Mouse (Mus musculus) right cerebral cortex, postnatal 25 days (tissue): ENCODE measurements around the gene Scgb1b27.
"Not testable (repeated sequence)": the region's sequence is repeated elsewhere in the genome, so short reads cannot be mapped to it uniquely, and the experiment has no call there.

ENCODE experiments used
- DNase-seq: peaks from one replicate; pipeline ENCODE4 v3.0.0; 2022

Gene Scgb1b27

DNA sequence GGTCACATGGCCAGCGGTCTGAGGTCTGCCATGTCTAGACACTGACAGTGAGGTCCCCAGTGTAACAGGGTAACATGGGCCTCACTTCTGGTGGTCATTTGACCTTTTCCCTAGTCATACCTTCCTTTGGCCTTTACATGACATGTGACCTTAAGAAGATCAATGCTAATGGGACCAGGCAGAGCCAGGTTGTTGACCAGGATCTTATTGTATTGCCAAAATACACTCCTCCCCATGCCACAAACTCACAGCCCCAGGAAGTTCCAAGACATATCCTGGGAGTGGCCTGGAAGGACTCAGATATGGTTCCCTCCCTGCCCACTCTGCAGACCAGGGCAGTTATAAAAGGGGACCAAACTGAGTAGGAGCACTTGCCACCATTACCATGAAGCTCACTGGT lies at the start of gene Scgb1b27:
TSS of gene Scgb1b27 (plus strand) at position 301 of the 400 bp plus-strand sequence.
- DNase-seq, result not testable (repeated sequence)

DNA sequence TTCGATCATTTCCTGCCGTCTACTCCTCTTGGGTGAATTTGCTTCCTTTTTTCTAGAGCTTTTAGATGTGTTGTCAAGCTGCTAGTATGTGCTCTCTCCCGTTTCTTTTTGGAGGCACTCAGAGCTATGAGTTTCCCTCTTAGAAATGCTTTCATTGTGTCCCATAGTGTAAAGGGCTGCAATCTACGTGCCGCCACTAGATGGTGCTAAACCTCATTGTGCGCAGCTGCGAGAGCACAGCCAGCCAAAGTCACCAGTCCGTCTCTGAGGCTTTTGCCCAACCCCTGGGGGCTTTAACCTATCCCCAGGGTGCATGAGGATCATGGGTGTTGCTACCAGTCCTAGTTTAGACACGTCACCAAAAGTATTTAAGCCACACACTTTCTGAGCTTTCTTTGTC lies 39.0 kb upstream of the Scgb1b27 start:
- DNase-seq, result not testable (repeated sequence)

DNA sequence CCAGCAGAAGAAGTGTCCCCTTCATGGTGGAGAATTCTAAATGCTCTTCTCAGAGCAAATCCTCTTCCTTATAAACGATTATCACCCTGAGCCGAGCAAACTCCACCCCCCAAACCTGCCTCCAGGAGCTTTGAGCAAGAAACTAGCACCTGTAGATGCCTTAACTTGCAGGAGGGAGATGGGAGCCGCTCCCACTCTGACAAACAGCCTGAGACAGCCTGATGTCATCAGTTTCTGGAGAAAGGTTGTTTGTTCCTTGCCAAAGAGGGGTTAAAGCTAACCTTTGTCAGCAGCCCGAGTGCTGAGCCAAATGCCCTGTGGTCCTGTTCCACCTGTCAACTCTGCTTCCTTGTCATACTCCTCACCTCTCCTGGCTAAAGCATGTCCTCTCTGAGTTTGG lies 7.4 kb upstream of the Scgb1b27 start, which contains the start of gene Scgb2b27:
TSS of gene Scgb2b27 (minus strand) at position 101 of the 400 bp plus-strand sequence.
- no peak for DNase-seq

DNA sequence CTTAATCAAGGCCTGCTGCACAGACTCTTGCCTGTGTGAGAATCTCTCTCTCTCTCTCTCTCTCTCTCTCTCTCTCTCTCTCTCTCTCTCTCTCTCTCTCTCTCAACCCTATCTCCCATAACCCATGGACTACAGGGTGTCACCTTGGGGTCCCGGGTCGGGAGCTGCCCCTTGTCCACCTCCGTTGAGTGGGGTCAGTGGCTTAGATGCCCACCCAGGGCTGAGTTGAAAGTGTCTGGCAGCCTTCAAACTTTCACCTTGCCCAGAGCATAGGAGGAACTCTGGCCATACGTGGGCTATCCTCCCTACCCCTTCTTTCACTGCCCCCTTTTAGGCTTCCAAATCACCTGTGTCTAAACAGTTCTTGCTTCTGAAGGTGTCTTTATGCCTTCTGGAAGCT lies 4.4 kb downstream of the Scgb1b27 start:
- no peak for DNase-seq

DNA sequence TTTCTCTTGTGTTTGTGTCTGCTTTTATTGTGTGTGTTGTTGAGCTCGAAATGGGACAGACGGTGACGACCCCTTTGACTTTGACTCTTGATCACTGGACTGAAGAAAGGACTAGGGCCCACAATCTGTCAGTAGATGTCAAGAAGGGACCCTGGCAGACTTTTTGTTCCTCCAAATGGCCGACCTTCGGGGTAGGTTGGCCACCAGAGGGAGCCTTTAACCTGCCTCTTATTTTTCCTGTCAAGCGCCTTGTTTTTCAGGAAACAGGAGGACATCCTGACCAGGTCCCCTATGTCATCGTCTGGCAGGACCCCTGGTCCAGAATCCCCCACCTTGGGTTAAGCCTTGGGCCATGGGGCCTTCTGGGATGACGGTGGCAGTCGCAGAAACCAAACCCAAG lies 5.9 kb downstream of the Scgb1b27 start:
- not testable (repeated sequence) for DNase-seq

DNA sequence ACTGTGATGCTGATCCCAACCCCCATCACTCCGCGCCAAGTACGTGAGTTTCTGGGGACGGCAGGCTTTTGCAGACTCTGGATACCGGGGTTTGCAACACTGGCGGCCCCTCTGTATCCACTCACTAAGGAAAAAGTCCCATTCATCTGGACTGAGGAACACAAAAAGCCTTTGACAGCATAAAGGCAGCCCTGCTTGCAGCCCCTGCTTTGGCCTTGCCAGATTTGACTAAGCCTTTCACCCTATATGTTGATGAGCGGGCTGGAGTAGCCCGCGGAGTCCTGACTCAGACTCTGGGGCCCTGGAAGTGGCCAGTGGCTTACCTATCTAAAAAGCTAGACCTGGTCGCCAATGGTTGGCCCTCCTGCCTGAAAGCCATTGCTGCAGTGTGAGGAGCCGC lies 8.7 kb downstream of the Scgb1b27 start:
- no peak for DNase-seq

DNA sequence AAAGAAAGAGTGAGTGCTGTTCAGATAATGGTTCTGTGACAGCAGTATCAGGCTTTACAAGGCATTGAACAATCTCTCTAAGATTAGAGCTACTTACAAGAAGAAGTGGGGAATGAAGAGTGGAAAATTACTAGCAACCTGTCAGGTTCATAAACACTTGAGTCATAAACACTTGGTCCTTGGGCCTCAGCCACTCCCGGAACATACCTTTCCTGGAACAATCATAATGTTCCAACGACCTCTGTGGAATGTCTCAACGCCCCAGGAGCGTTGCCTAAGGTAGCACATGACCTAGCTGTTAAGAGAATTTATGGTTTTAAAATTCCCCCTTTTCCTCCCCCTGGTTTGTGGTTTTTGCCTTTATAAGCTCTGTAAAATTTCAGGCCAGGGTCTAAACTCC lies 13.3 kb downstream of the Scgb1b27 start:
- not testable (repeated sequence) for DNase-seq

DNA sequence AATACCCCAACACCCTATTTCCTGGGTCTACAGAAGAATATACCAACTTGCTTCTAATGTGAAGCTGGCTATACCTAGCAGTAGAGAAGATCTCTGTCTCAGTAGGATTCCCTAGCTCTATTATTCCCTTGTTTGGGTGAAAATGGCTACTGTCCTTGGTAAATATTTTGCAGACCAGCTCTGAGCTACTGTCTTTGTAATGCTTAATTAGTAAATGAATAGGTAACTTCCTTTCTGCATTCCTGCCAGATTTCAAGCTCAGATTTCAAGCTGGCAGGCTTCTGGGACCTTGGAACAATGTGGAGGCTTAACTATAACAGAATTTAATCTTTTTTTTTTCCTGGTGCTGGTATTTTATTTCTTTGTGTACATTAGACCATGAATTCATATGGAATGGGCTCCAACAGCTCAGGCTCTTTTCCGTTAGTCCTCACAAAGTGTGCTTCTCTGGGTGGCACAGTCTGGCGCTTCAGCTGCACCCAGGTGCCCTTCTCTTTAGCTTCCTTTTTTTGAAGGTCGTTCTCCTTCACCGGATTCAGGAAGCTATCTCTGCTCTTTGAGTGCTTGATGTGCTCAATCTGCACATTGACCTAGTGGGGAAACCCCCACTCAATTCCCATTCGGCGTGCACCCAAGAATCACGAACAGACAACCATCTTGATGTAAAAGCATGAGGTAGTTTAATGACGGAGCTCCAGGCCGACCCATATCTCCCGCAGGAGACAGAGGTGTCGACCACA lies 15.0 kb downstream of the Scgb1b27 start:
- not testable (repeated sequence) for DNase-seq

DNA sequence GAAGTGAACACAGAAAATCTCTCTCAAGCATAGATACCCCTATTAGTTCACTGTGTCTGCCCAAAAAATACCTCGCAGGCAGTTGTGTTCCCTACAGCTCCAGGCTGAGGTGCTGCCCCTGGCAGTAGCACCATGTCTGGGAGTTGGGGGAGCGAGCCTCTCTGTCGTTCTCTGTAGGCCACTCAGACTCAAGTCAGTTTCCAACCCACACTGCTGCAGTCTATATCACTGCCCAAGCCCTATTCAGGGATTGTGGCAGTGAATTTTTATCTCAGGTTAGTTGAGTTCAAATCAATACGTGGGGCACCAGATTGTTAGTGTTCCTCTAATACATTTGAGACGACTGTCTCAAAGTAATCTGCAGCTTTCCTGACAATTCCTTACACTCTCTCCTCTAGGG lies 46.8 kb downstream of the Scgb1b27 start:
- DNase-seq, result not testable (repeated sequence)
